Mouse (Mus musculus) stomach, postnatal 0 days (tissue): ENCODE results near the gene Nt5dc3. TPM values are rescaled to one million over a fixed set of nuclear protein-coding genes. Genes with fewer than 3 reads are reported as not detected.

ENCODE experiments used
- ATAC-seq: fragments of 200-750 bp; cut with Nextera tagmentation; 2 replicates; pipeline ENCODE4 v1.8.0; 2017; ENCODE audit not compliant: low FRiP score, low TSS enrichment
- DNase-seq: peaks from one replicate; pipeline ENCODE4 v3.0.0-alpha.2; 2016; ENCODE audit warnings: low spot score
- H3K27ac ChIP-seq: fragments of 300-500 bp; sonication (generic); replicated peaks from 2 replicates; pipeline ENCODE4 v1.5.1; 2014; ENCODE audit warnings: mild to moderate bottlenecking, control low read depth
- H3K27me3 ChIP-seq: fragments of 300-500 bp; sonication (generic); 2 replicates; pipeline ENCODE4 v1.6.1; 2014; ENCODE audit warnings: low read length; ENCODE audit not compliant: control insufficient read depth, insufficient read depth
- H3K36me3 ChIP-seq: fragments of 300-500 bp; sonication (generic); 2 replicates; pipeline ENCODE4 v1.6.1; 2014; ENCODE audit warnings: low read length, mixed read lengths; ENCODE audit not compliant: control insufficient read depth, insufficient read depth
- H3K4me1 ChIP-seq: fragments of 300-500 bp; sonication (generic); replicated peaks from 2 replicates; pipeline ENCODE4 v1.6.1; 2014; ENCODE audit warnings: antibody characterized with exemption; ENCODE audit not compliant: control insufficient read depth, insufficient read depth
- H3K4me2 ChIP-seq: fragments of 300-500 bp; sonication (generic); replicated peaks from 2 replicates; pipeline ENCODE4 v1.6.1; 2014; ENCODE audit warnings: low read depth, mild to moderate bottlenecking, control low read depth, moderate library complexity
- H3K4me3 ChIP-seq: fragments of 300-500 bp; sonication (generic); 2 replicates; pipeline ENCODE4 v1.5.1; 2014; ENCODE audit warnings: low read depth, low read length, control low read depth
- H3K9ac ChIP-seq: fragments of 300-500 bp; sonication (generic); 2 replicates; pipeline ENCODE4 v1.6.1; 2014; ENCODE audit warnings: mild to moderate bottlenecking, low read length, control low read depth, mixed read lengths
- H3K9me3 ChIP-seq: fragments of 300-500 bp; sonication (generic); 2 replicates; pipeline ENCODE4 v1.6.1; 2016; ENCODE audit warnings: low read length; ENCODE audit not compliant: control insufficient read depth
- CTCF ChIP-seq: IDR thresholded peaks from 2 replicates; pipeline ENCODE4 v1.5.1; 2016; ENCODE audit warnings: antibody characterized with exemption, low read depth, mild to moderate bottlenecking, moderate library complexity
- EP300 ChIP-seq: optimal IDR thresholded peaks from 2 replicates; pipeline ENCODE3; 2016; ENCODE audit warnings: antibody characterized with exemption
- WGBS: fragments of 180-500 bp; shearing (Covaris S2); extraction: QIAGEN DNeasy Blood & Tissue Kit; methylation state at CpG from one replicate; pipeline ENCODE4 v1.1.7; 2014; 5-methylcytosine and 5-hydroxymethylcytosine counted together
- polyA plus RNA-seq: library from polyadenylated mRNA; unstranded; fragments of >200 nt; fragmentation: Nextera tagmentation; extraction: Ambion mirVana; gene quantifications from 2 replicates; pipeline ENCODE4 v1.2.1, GENCODE M21; 2015

The Nt5dc3 gene
- polyA plus RNA-seq, 1 experiment from 2014 or later, result 1.2 TPM

DNA sequence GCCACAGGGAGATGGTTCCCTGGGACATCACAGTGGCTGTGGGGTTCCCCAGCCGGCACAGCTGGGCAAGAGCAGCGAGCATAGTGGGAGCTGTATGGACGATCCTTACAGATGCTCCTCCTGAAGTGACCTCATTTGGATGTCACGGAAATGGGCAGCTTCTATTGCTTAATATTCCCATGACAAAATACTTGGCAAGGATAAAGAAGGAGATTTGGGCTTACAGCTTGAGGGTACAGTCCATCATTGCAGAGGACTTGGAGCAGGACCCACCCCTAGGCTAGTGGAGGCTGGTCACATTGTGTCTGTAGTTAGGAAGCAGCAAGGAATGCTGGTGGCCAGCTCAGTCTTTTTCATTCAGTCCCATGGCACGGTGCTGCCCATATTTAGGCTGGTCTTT, 31.8 kb downstream of the Nt5dc3 start:
- H3K27me3 ChIP-seq, result no peaks in the 10 kb centered on the region
- H3K36me3 ChIP-seq, result 0 out of 2 replicates have a peak, but pooled peaks cover 3% of the 10 kb centered on the region
- ATAC-seq (no peak), DNase-seq (no peak)
- WGBS, result 87% methylated on average over 5 of the region's 5 CpGs
- H3K27ac ChIP-seq, result no peak overlapping the region
- H3K9me3 ChIP-seq, result no peaks in the 10 kb centered on the region
- H3K4me2 ChIP-seq, result no peak overlapping the region
- H3K4me3 ChIP-seq, result no peak overlapping the region
- TF ChIP-seq CTCF (no peak), EP300 (no peak)
- H3K4me1 ChIP-seq, result no peaks in the 10 kb centered on the region
- no peak overlapping the region for H3K9ac ChIP-seq

DNA sequence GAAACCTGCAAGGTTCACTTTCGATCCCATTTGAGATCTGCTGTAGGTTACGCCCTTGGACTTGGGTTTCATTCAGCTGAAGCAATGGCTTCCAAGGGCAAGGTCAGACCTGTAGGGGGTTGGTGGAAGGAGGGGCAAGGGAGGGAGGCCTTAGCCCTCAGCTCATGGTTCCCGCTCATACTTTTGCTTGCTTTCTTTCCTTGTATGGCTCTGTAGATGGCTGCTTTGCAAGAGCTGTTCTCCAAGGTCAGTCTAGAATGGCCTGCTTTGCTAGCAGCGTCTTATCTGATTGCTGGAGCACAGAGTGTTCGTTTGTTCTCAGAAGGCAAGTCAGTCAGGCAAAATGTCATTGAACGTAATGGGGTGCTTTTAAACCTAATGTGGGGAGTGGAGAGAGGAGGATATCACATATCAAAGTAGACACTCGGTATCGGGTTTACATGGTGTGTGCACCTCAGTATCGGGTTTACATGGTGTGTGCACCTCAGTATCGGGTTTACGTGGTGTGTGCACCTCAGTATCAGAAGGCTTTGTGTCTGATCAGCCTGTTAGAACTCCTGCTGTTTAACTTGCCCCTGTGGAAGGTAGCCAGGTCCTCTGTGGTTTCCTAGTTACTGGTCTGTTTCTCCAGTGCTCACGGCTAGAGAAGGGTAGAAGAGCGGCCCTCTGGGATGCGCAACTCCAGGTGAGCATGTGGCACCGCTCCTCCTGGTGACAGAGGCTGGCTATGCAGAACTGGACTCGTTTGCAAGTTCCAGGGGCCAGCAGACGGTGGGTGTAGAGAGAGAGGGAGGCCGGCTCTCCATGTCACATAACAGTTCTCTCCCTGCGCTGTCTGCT, 35.7 kb downstream of the Nt5dc3 start:
- TF ChIP-seq CTCF (peak; percentile 33), EP300 (no peak)

DNA sequence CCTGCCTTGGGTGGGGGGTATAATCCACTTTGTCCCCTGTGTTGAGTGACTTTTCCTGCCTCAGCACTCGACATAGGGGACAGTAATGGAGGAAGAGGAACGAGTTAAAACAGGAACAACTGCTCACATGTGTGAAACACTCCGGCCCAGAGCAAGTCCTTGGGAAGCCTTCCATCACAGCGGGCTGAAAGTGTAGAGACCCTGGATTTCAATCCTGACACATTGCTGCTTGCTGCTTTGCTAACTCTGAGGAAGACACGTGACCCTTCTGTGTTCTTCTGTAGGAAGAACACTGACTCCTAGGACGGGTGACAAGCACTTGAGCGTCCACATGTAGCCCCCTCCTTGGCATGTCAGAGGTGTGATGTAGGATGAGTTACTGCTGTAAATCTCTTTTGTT, 36.3 kb downstream of the Nt5dc3 start:
- no peaks in the 10 kb centered on the region for H3K27me3 ChIP-seq
- no peaks in the 10 kb centered on the region; the same call in 1 of the 2 replicates for H3K36me3 ChIP-seq
- H3K9ac ChIP-seq, result no peak overlapping the region
- H3K9me3 ChIP-seq, result no peaks in the 10 kb centered on the region
- no peak overlapping the region for H3K4me3 ChIP-seq
- TF ChIP-seq EP300 (no peak), CTCF (no peak)
- 81% methylated on average over 7 of the region's 7 CpGs for WGBS
- H3K27ac ChIP-seq, result 0 out of 2 replicates have a peak overlapping the region, but pooled peaks have one; percentile 30
- 0 out of 2 replicates have a peak, but pooled peaks cover 2% of the 10 kb centered on the region for H3K4me1 ChIP-seq
- no peak for ATAC-seq
- H3K4me2 ChIP-seq, result no peak overlapping the region
- DNase-seq, result no peak

More for the DNA sequence above, 35.7 kb downstream of the Nt5dc3 start:
- Histone ChIP-seq H3K4me2 (peak overlapping the region; percentile 11; the same call in 1 of the 2 replicates), H3K4me3 (no peak overlapping the region), H3K9ac (no peak overlapping the region), H3K4me1 (no peaks in the 10 kb centered on the region), H3K27me3 (no peaks in the 10 kb centered on the region), H3K27ac (peak overlapping the region; percentile 81), H3K36me3 (no peaks in the 10 kb centered on the region; the same call in 1 of the 2 replicates), H3K9me3 (no peaks in the 10 kb centered on the region)
- 60% methylated on average over 19 of the region's 19 CpGs for WGBS
- ATAC-seq, result peak; percentile 86
- DNase-seq, result peak; percentile 69

DNA sequence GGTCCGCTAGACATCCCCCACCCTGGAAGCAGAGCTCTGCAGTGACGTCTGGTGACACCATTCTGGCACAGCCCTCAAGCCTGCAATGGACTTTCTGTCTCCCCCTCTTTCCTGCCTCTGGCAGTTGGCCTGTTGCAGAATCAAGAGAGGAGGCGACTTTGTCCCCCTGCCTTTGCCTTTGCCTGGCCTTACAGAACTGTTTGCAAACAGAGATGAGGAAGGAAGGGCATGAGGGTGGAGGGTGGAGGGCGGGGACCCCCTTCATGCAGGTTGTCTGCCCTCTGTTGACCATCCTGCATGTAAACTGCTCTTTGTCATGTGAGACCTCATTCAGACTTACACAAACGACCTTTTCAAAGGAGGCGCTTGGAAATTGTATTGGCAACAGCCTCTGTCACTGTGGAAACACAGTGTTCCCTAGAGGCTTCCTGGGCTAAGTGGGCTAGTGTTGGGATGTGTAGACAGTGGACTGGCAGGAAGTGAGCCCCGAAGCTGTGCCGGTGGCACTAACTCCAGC, 40.9 kb downstream of the Nt5dc3 start:
- TF ChIP-seq CTCF (peak; percentile 15; the same call in 1 of the 2 replicates), EP300 (no peak)
- Histone ChIP-seq H3K4me2 (no peak overlapping the region), H3K27ac (peak overlapping the region; percentile 71), H3K9ac (no peak overlapping the region), H3K4me1 (0 out of 2 replicates have a peak, but pooled peaks cover 2% of the 10 kb centered on the region), H3K36me3 (peaks cover 9% of the 10 kb centered on the region), H3K27me3 (no peaks in the 10 kb centered on the region), H3K9me3 (no peaks in the 10 kb centered on the region), H3K4me3 (no peak overlapping the region)
- DNase-seq (peak; percentile 36), ATAC-seq (peak; percentile 21; the same call in 1 of the 2 replicates)
- WGBS, result 37% methylated on average over 8 of the region's 8 CpGs

DNA sequence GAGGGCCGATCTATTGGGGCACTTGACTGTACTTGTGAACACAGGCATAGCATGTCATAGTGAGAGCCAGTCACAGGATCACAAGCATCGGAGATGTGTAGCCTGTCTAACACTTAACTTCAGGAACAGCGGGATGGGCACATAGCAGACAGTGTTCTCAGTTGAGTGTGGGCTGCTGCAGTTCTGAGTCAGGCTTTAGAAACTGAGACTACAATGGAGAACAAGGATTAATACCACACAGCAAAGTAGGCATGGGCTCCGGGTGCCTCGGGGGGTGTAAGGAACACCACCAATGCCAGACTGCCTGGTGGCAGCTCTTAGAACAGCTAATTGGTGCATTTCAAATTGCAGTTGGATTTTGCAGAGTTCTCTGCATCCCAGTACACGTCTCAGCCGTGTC, 42.2 kb downstream of the Nt5dc3 start:
- 0 out of 2 replicates have a peak, but pooled peaks cover 2% of the 10 kb centered on the region for H3K4me1 ChIP-seq
- H3K27me3 ChIP-seq, result no peaks in the 10 kb centered on the region
- no peak overlapping the region for H3K4me3 ChIP-seq
- no peak overlapping the region for H3K9ac ChIP-seq
- H3K9me3 ChIP-seq, result no peaks in the 10 kb centered on the region
- DNase-seq (no peak), ATAC-seq (no peak)
- no peak overlapping the region for H3K4me2 ChIP-seq
- H3K36me3 ChIP-seq, result peaks cover 12% of the 10 kb centered on the region
- WGBS, result 91% methylated on average over 7 of the region's 7 CpGs
- no peak overlapping the region for H3K27ac ChIP-seq
- TF ChIP-seq EP300 (no peak), CTCF (no peak)

DNA sequence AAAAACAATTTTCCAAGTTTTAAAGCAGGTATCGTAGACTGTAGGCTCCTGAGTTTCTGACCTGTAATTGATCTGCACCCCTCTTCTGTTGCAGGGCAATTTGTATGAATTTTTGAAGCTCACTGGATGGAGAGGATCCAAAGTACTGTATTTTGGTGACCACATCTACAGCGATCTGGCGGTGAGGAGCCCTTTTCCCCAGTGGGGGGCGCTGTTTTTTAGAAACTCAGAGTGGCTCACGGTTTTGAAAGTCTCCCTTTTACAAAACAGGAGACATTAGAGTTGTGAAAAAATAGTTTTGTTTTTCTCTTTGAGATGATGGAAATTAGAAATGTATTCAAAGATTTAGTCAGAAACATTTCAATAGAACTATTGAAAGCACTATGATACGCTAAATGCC, 45.3 kb downstream of the Nt5dc3 start:
- WGBS, result 79% methylated on average over 6 of the region's 6 CpGs
- Histone ChIP-seq H3K36me3 (peaks cover 15% of the 10 kb centered on the region; the same call in 1 of the 2 replicates), H3K27me3 (no peaks in the 10 kb centered on the region), H3K9me3 (no peaks in the 10 kb centered on the region), H3K9ac (no peak overlapping the region), H3K4me3 (no peak overlapping the region), H3K4me1 (0 out of 2 replicates have a peak, but pooled peaks cover 2% of the 10 kb centered on the region), H3K4me2 (no peak overlapping the region), H3K27ac (no peak overlapping the region)
- no peak for ATAC-seq
- DNase-seq, result no peak
- TF ChIP-seq EP300, result no peak
- peak; percentile 40 for TF ChIP-seq CTCF
